Mouse (Mus musculus): ENCODE results near the gene Prima1. TPM values are rescaled to one million over a fixed set of nuclear protein-coding genes. Genes with fewer than 3 reads are reported as not detected.

Gene Prima1
- polyA plus RNA-seq, 1 experiment: not detected

DNA sequence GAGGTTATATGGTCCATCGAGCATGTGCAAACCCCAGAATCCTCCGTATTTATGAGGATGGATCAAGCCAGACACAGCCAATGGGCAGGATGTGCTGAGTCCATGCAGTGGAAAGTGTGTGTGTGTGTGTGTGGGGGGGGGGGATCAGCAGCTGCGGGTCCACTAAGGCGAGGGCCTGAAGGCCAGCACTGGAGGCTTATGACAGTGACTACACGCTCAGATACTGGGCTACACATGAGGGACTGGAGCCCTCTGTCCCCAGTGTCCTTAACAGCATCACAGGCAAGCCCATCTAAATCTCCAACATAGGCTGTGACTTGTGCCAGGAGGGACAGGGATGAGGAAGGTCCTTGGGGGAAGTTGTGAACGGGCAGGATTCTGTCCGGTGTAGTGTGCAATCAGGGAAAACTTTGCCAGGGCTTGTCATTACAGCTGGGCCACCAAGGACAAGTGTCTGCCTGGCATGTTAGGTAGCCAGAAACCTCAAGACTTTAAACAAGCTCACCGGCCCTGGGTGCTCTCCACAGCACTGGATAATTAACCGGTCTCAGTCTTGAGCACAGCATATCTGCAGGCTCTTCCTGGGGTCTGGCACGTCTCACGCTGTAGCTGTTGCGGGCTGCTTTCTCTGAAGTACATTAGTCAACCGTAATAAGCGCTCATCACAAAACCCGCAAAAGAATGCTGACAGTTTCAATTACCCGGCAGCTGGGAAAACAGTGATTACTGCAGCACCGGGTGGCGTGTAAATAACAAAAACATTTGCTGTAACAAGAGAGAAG is 84.6 kb downstream of the Prima1 start:
- TF ChIP-seq POLR2A (IDR thresholded peaks at IDR 0.05; ENCODE audit: low read depth, low read length): no peak

DNA sequence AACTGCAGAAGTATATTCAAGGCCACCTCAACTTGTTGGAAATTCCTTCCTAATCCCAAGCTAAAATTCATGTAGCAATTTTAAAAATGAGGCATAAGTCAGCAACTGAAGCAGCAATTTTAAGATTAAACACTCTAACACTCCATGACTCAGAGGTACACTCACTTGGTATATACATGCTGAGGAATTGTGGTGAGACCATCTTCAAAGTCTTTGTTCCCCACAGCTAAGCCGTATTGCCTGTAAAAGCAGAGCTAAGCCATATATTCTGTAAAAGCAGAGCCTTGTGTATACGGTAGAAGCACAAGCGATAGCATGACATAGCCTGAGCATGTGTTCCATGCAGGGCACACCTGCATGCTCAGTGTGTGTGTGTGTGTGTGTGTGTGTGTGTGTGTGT is 86.5 kb downstream of the Prima1 start:
- no peaks in the 10 kb centered on the region for H3K36me3 ChIP-seq (ENCODE audit: control insufficient read depth, insufficient read depth, low read length)
- H3K27me3 ChIP-seq (ENCODE audit: control insufficient read depth, insufficient read depth, low read length): no peaks in the 10 kb centered on the region
- no peaks in the 10 kb centered on the region for H3K4me1 ChIP-seq (ENCODE audit: control insufficient read depth, insufficient read depth, insufficient read length)
- H3K27ac ChIP-seq (ENCODE audit: insufficient read depth, low read length): no peak overlapping the region
- WGBS: 79% methylated on average over 3 of the region's 3 CpGs
- H3K4me3 ChIP-seq (ENCODE audit: extremely low read depth, insufficient read depth, insufficient read length): no peak overlapping the region
- TF ChIP-seq POLR2A (IDR thresholded peaks at IDR 0.05; ENCODE audit: low read depth, low read length) (no peak), CTCF (IDR thresholded peaks at IDR 0.05; ENCODE audit: extremely low read depth, insufficient read depth, insufficient read length, insufficient replicate concordance) (no peak)
- no peak for DNase-seq (ENCODE audit: low read depth in 1 of 2, low spot score in 2 of 2)

More for the DNA sequence above, 84.6 kb downstream of the Prima1 start:
- Histone ChIP-seq H3K36me3 (ENCODE audit: control insufficient read depth, insufficient read depth, low read length) (no peaks in the 10 kb centered on the region), H3K27ac (ENCODE audit: insufficient read depth, low read length) (no peak overlapping the region), H3K27me3 (ENCODE audit: control insufficient read depth, insufficient read depth, low read length) (no peaks in the 10 kb centered on the region), H3K4me3 (ENCODE audit: extremely low read depth, insufficient read depth, insufficient read length) (no peak overlapping the region), H3K4me1 (ENCODE audit: control insufficient read depth, insufficient read depth, insufficient read length) (no peaks in the 10 kb centered on the region)
- no peak for DNase-seq (ENCODE audit: low read depth in 1 of 2, low spot score in 2 of 2)
- 77% methylated on average over 18 of the region's 18 CpGs for WGBS

DNA sequence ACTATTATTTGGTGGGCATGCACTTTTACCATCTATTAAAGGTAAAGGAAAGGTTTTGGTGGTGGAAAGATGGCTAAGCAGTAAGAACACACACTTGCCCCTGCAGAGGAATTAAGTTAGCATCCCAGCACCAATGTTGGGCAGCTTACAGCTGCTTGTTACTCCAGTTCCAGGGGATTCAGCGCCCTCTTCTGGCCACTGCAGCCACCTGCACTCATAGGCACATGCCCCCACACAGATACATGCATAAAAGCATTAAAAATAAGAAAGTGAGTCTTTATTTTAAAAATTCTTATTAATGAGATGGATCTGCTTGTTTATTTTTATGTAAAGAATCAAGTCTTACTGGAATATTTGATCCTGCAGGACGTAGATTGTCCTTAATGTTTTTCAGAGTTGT is 87.0 kb downstream of the Prima1 start:
- DNase-seq (ENCODE audit: low read depth in 1 of 2, low spot score in 2 of 2): no peak
- TF ChIP-seq POLR2A (IDR thresholded peaks at IDR 0.05; ENCODE audit: low read depth, low read length): no peak
- TF ChIP-seq CTCF (IDR thresholded peaks at IDR 0.05; ENCODE audit: extremely low read depth, insufficient read depth, insufficient read length, insufficient replicate concordance): no peak
- Histone ChIP-seq H3K36me3 (ENCODE audit: control insufficient read depth, insufficient read depth, low read length) (no peaks in the 10 kb centered on the region), H3K4me3 (ENCODE audit: extremely low read depth, insufficient read depth, insufficient read length) (no peak overlapping the region), H3K4me1 (ENCODE audit: control insufficient read depth, insufficient read depth, insufficient read length) (no peaks in the 10 kb centered on the region), H3K27ac (ENCODE audit: insufficient read depth, low read length) (no peak overlapping the region), H3K27me3 (ENCODE audit: control insufficient read depth, insufficient read depth, low read length) (no peaks in the 10 kb centered on the region)
- 66% methylated on average over 2 of the region's 2 CpGs for WGBS

DNA sequence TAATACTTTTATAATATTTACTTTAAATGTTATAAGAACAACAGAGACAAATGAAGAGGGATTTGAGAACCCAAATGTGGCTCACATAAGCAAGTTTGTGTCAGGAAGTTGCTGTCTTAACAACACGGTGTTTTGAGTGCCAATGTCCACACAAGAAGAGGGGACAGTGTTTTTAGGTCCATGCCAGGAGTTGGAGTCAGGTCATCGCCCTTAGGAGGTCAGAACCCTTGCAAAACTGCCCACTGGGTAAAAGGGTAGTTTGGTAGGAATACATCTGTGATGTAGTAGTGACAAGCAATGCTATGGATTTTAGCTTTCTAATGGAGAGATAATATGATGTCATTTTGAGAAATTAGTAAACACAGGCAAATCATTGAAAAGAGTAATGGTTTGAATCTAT is 91.7 kb downstream of the Prima1 start:
- Histone ChIP-seq H3K27me3 (ENCODE audit: control insufficient read depth, insufficient read depth, low read length) (no peaks in the 10 kb centered on the region), H3K4me3 (ENCODE audit: extremely low read depth, insufficient read depth, insufficient read length) (no peak overlapping the region), H3K27ac (ENCODE audit: insufficient read depth, low read length) (no peak overlapping the region), H3K36me3 (ENCODE audit: control insufficient read depth, insufficient read depth, low read length) (no peaks in the 10 kb centered on the region), H3K4me1 (ENCODE audit: control insufficient read depth, insufficient read depth, insufficient read length) (no peaks in the 10 kb centered on the region)
- no peak for DNase-seq (ENCODE audit: low read depth in 1 of 2, low spot score in 2 of 2)
- TF ChIP-seq POLR2A (IDR thresholded peaks at IDR 0.05; ENCODE audit: low read depth, low read length): no peak
- no peak for TF ChIP-seq CTCF (IDR thresholded peaks at IDR 0.05; ENCODE audit: extremely low read depth, insufficient read depth, insufficient read length, insufficient replicate concordance)
- 68% methylated on average over 2 of the region's 2 CpGs for WGBS

Other genes starting within 250 kb of the Prima1 start
- not detected in 2 replicates for gene Fam181a, start 68.8 kb upstream of the Prima1 start, polyA plus RNA-seq (2012; rRNA removed)
- gene Asb2, start 113.9 kb upstream of the Prima1 start, polyA plus RNA-seq (2012; rRNA removed): 128 and 216 TPM in 2 replicates
- gene Otub2, start 146.5 kb upstream of the Prima1 start, polyA plus RNA-seq (2012; rRNA removed): 4.9 and 5.7 TPM in 2 replicates
- 0.82 and 1.1 TPM in 2 replicates for gene 9330161L09Rik, start 165.7 kb upstream of the Prima1 start, polyA plus RNA-seq (2012; rRNA removed)
- 26.9 and 32.5 TPM in 2 replicates for gene Ddx24, start 183.7 kb upstream of the Prima1 start, polyA plus RNA-seq (2012; rRNA removed)
- gene Ifi27, start 192.1 kb upstream of the Prima1 start, polyA plus RNA-seq (2012; rRNA removed): 188 and 204 TPM in 2 replicates
- 731 and 1,353 TPM in 2 replicates for gene Ifi27l2a, start 201.5 kb upstream of the Prima1 start, polyA plus RNA-seq (2012; rRNA removed)
- gene Ifi27l2b, start 215.1 kb upstream of the Prima1 start, polyA plus RNA-seq (2012; rRNA removed): 0.07 and 0.08 TPM in 2 replicates